Mouse (Mus musculus): ENCODE measurements around the gene 1700012B07Rik. TPM values are rescaled to one million over a fixed set of nuclear protein-coding genes. Genes with fewer than 3 reads are reported as not detected.
A peak's percentile ranks its signal among the peaks of the same experiment; 100 is the strongest.

Gene 1700012B07Rik
- total and polyA plus RNA-seq, 3 experiments, result not detected

- no peak for DNase-seq
These were observed 18.5 kb upstream of the 1700012B07Rik start for GRCm38 (mm10) chr11:109846343-109846742.

GRCm38 (mm10) chr11:109845601-109846000, 17.8 kb upstream of the 1700012B07Rik start:
- no peak for DNase-seq

DNA sequence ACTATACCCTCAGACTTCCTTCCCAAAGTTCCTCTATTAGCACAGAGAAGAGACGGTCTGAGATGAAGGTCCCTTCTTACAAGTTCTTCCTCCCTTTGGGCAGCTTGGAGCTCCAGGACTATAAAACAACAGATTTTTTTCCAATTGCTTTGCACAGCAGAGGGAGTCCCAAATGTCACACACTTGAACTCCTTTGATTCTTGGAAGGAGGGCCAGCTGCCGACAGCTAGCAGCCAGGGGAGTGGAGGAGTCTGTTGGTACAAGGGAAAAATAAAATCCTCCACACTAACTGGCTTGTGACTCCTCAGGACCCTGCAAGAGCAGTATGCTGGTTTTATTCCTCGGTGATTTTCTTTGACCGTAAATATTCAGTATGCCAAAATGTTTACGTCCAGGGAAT, 16.6 kb upstream of the 1700012B07Rik start:
- no peak for DNase-seq

DNA sequence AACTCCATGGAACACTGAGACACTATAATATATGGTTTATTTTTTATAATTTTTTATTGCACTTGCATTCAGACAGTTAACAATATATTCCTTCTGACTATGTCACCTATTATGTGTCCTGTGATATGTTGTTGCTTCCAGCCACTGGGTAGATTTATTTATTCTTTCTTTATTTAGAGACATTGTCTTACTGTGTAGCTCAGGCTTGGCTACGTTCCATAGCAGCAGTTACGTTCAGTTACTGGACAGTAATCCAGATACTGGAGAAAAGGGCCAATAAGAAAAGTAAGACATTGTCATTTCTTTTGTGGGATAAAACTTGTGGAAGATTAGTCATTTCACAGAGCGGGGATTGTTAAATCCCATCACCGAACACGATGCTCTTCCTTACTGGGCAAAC, 2.5 kb upstream of the 1700012B07Rik start:
- no peak for DNase-seq

- DNase-seq, result peak; percentile 3
These were observed 5.6 kb downstream of the 1700012B07Rik start for GRCm38 (mm10) chr11:109822280-109822679.

DNA sequence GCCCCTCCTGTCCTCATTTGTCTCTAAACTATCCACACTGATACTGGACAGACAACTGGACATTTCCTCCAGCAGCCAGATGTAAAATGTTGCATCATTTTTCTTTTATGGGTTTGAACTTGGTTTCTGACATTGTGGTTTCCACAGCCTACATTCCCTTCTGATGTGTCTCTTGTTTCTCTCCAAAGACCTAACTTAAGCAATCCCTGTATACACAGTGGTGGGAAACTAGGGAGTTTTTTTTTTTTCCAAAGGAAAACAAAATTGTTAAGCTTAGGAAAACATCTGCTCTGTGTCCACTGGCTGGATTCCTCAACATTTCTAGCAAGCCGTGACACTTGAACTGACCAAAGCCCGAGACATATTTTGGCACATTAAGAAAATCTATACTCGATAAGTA, 10.4 kb downstream of the 1700012B07Rik start:
- DNase-seq, result no peak

- DNase-seq, result no peak
These were observed 10.9 kb downstream of the 1700012B07Rik start for GRCm38 (mm10) chr11:109816911-109817310.

GRCm38 (mm10) chr11:109811721-109812120, 16.1 kb downstream of the 1700012B07Rik start:
- no peak for DNase-seq

DNA sequence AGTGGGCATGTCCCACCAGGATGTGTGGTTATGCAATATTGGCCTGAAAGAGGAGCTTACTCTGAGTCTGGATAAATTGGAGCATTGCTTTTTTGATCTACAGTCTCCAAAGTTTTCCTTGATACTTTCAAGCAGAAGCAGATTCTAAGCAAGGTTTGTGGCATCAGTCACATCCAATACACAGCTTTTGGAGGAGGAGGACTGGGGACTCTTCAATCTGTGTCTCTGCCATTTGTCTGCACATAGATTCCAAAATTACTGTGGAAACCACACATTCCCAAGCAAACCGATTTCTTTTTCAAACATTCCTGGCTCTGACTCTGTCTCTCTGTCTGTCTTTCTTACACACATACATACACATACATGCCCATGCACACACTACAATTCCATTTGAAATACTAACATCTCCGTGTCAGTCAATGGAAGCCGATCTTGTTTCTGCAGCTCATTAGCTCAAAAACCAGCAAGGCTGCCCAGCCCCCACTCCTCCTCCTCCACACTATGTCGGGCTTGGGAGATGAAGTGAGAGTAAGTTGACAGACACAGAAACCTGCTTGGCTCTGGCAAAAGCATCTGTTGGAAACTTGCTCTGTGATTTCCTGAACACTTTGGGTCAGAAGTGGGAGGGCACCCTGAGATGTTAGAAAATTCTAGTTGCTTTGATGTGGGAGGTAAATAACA, 18.5 kb downstream of the 1700012B07Rik start:
- no peak for DNase-seq

DNA sequence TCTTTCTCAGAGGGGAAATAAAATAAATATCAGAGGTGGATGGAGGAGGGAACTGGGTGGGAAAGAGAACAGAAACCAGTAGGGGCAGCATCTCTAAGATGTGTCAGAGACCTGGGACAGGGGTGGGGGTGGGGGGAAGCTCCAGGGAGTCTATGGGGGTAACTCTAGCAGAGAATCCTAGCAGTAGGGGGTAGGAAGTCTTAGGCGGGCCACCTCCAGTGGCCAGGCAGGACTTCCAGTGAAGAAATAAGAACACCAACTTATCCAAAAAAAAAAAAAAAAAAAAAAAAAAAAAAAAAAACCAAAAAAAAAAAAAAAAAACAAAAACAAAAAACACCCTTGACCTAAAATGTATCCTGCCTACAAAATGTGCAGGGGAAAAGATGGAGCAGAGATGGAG, 26.3 kb downstream of the 1700012B07Rik start:
- no peak for DNase-seq

- DNase-seq, result no peak
These were observed 30.3 kb downstream of the 1700012B07Rik start for GRCm38 (mm10) chr11:109797531-109797930.

- no peak for DNase-seq
These were observed 32.3 kb downstream of the 1700012B07Rik start for GRCm38 (mm10) chr11:109795536-109795935.

DNA sequence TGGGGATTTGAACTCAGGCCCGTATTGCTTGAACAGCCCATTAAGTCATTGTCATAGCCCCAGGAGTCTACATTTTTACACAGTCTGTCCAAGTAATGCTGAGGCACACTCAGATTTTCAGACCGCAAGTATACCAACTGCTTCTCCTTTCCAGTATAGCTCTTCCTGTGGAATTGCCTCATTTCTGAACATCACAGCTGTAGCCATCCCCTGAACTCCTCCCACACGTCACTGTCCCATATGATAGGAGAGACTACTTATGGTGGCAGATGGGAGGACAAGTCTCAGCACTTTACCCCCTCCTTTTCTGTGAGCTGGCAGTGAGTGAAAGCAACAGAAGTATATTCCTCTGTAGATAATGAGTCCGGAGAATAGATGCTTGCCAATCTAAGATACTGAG, 34.3 kb downstream of the 1700012B07Rik start:
- no peak for DNase-seq

- no peak for DNase-seq
These were observed 35.3 kb downstream of the 1700012B07Rik start for GRCm38 (mm10) chr11:109792401-109792997.

GRCm38 (mm10) chr11:109791965-109792364, 35.9 kb downstream of the 1700012B07Rik start:
- no peak for DNase-seq

GRCm38 (mm10) chr11:109790221-109790620, 37.6 kb downstream of the 1700012B07Rik start:
- no peak for DNase-seq

GRCm38 (mm10) chr11:109785392-109785791, 42.5 kb downstream of the 1700012B07Rik start:
- no peak for DNase-seq

DNA sequence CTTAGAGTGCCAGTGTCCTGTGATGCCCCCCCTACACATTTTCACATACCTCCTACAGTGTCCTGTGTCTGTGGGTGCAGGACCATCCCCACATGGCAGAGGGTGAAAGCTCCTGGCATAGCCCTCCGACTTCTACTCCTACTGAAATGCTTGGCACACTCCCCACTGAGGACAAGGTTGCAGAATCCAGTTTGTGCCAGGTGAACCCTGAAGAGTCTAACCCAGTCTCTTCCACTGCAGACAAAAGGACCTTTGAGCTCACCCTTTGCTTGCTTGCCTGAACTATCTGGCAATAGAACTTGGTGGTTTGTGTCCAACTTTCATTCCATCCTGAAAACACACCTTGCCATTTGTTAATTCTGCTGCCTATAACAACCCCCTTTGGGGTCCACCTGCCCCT, 56.5 kb downstream of the 1700012B07Rik start:
- DNase-seq, result no peak

- DNase-seq, result no peak
These were observed 57.7 kb downstream of the 1700012B07Rik start for GRCm38 (mm10) chr11:109770185-109770584.

DNA sequence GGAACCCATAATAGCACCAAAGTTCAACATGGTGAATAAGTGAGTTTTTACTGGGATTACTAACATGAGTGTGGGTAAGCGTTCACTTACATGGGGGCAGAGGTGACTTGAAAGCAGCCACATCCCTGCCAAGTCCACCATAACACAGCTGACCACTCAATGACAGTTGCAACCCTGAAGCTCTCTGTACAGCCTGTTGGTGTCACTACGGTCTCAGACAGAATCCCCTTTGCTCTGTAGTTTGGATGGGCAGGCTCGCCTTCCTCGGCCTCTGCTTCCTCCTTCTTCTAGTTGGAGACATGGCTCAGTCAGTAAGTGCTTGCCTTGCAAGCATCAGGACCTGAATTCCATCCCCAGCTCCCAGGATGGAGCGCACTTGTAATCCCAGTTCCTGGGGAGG, 58.8 kb downstream of the 1700012B07Rik start:
- DNase-seq, result no peak

GRCm38 (mm10) chr11:109760063-109760462, 67.8 kb downstream of the 1700012B07Rik start:
- no peak for DNase-seq

DNA sequence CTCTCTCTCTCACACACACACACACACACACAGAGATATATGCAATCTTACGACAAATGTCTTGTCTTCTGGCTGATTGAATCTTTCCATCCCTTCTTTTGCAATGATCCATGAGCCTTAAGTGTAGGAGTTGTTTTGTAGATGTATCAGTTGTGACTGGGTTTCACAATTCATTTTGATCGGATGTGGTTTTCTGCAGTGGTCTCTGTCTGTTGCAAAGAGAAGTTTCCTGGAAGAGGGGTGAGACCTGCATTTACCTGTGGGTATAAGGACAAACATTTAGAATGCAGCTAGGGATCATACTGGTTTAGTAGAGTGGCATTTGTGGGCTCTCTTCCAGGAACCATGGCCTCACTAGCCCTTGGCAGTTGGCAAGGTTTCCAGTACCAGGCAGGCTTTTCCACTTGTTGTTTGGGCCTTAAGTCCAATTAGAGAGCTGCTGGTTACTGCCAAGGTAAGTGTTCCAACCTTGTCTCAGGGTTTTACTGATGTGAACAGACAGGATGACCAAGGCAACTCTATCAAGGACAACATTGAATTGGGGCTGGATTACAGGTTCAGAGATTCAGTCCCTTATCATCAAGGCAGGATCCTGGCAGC, 69.1 kb downstream of the 1700012B07Rik start:
- peak; percentile 41 for DNase-seq

- no peak for DNase-seq
These were observed 73.7 kb downstream of the 1700012B07Rik start for GRCm38 (mm10) chr11:109754105-109754602.
